Mouse (Mus musculus) megakaryocyte progenitor cell, adult 5-6 weeks (primary cell): Measurements from ENCODE around the gene Chm. TPM values are rescaled to one million over a fixed set of nuclear protein-coding genes. Genes with fewer than 3 reads are reported as not detected.
"Not testable (repeated sequence)": the region's sequence is repeated elsewhere in the genome, so short reads cannot be mapped to it uniquely, and the experiment has no call there.

Experiments
- ATAC-seq: replicated peaks from 2 replicates; pipeline ENCODE4 v1.8.0; 2016; ENCODE audit warnings: mild to moderate bottlenecking, moderate TSS enrichment, inconsistent platforms; ENCODE audit not compliant: poor library complexity
- total RNA-seq, 2 experiments: library from RNA; stranded (forward) in 1 of 2; stranded (reverse) in 1 of 2; fragments of 157-497, 149-512 nt in 1 of 2; fragments of 200-1000 nt in 1 of 2; gene quantifications; 2 replicates each; pipeline versions ENCODE4 v1.2.3 to v1.2.4; 2015 to 2017

The Chm gene
- 17.6 and 19.0 TPM in 2 replicates for total RNA-seq (2015)
- total RNA-seq (2017) = 16.9 and 17.9 TPM in 2 replicates

GRCm38 (mm10) chrX:113185230-113185985, at the start of gene Chm:
TSS of gene Chm (minus strand) at chrX:113185517.
- peak; percentile 99 for ATAC-seq

- ATAC-seq = no peak
These were observed 8.6 kb upstream of the Chm start for GRCm38 (mm10) chrX:113193901-113194300.

- peak; percentile 41; the same call in 1 of the 2 replicates for ATAC-seq
These were observed 618 bp downstream of the Chm start for GRCm38 (mm10) chrX:113184569-113185229.

- not testable (repeated sequence) for ATAC-seq
These were observed 4.5 kb downstream of the Chm start for GRCm38 (mm10) chrX:113180856-113181255.

- ATAC-seq = peak; percentile 90
These were observed 12.6 kb downstream of the Chm start for GRCm38 (mm10) chrX:113172766-113173165.

GRCm38 (mm10) chrX:113172271-113172670, 13.0 kb downstream of the Chm start:
- peak; percentile 92 for ATAC-seq

- no peak for ATAC-seq
These were observed 25.0 kb downstream of the Chm start for GRCm38 (mm10) chrX:113160268-113160860.

- no peak for ATAC-seq
These were observed 101.1 kb downstream of the Chm start for GRCm38 (mm10) chrX:113084171-113084570.

- ATAC-seq = no peak
These were observed 109.3 kb downstream of the Chm start for GRCm38 (mm10) chrX:113076053-113076452.

- ATAC-seq = no peak
These were observed 110.5 kb downstream of the Chm start for GRCm38 (mm10) chrX:113074823-113075222.

- ATAC-seq = no peak
These were observed 181.7 kb downstream of the Chm start for GRCm38 (mm10) chrX:113003621-113004020.

- no peak for ATAC-seq
These were observed 183.1 kb downstream of the Chm start for GRCm38 (mm10) chrX:113002192-113002591.

Other genes with a start within 250 kb of the Chm start
- 1.1 and 1.6 TPM in 2 replicates for gene Dach2, start 112.0 kb upstream of the Chm start, total RNA-seq (2015)
- 0.54 and 2.9 TPM in 2 replicates for gene Dach2, start 112.0 kb upstream of the Chm start, total RNA-seq (2017)